Mouse (Mus musculus) C2C12 (cell line): Measurements from ENCODE around the gene Pou3f1.
"Not testable (repeated sequence)": the region's sequence is repeated elsewhere in the genome, so short reads cannot be mapped to it uniquely, and the experiment has no call there.

Source experiments
- CEBPB ChIP-seq: IDR thresholded peaks from one replicate; pipeline ENCODE4 v1.6.1; 2011; ENCODE audit warnings: low read depth, mild to moderate bottlenecking, control low read depth, moderate library complexity
- CTCF ChIP-seq: IDR thresholded peaks from one replicate; pipeline ENCODE4 v1.5.1; 2011; ENCODE audit not compliant: control insufficient read depth, insufficient read depth, insufficient read length

- not testable (repeated sequence) for TF ChIP-seq CTCF, CEBPB
These were observed 51.6 kb downstream of the Pou3f1 start for GRCm38 (mm10) chr4:124708200-124708517.
